Mouse (Mus musculus): ENCODE measurements around the gene Ccl6.
A peak's percentile ranks its signal among the peaks of the same experiment; 100 is the strongest.
"Not testable (repeated sequence)": the region's sequence is repeated elsewhere in the genome, so short reads cannot be mapped to it uniquely, and the experiment has no call there.

Ccl6 gene

GRCm38 (mm10) chr11:83556085-83556781 is 36.7 kb downstream of the Ccl6 start:
- peak; percentile 81 for DNase-seq

GRCm38 (mm10) chr11:83551668-83552067 is 41.2 kb downstream of the Ccl6 start:
- no peak for DNase-seq

- not testable (repeated sequence) for DNase-seq
Observed at GRCm38 (mm10) chr11:83551037-83551436, 41.9 kb downstream of the Ccl6 start.

GRCm38 (mm10) chr11:83550186-83550632 is 42.7 kb downstream of the Ccl6 start:
- no peak for DNase-seq

- DNase-seq, result no peak
Observed at GRCm38 (mm10) chr11:83544214-83544613, 48.7 kb downstream of the Ccl6 start.

GRCm38 (mm10) chr11:83541415-83541814 is 51.5 kb downstream of the Ccl6 start:
- DNase-seq, result no peak

- no peak for DNase-seq
Observed at GRCm38 (mm10) chr11:83540931-83541330, 52.0 kb downstream of the Ccl6 start.

GRCm38 (mm10) chr11:83538705-83539314 is 54.1 kb downstream of the Ccl6 start:
- DNase-seq, result no peak
